Mouse (Mus musculus) frontal cortex, postnatal 10 days (tissue): ENCODE measurements around the gene Lrrc20.

Experiments
- DNase-seq, 2 experiments: peaks; one replicate each; pipeline ENCODE4 v3.0.0; 2022; ENCODE audit warnings: low spot score in 2 of 2, mixed read lengths in 1 of 2

The Lrrc20 gene

DNA sequence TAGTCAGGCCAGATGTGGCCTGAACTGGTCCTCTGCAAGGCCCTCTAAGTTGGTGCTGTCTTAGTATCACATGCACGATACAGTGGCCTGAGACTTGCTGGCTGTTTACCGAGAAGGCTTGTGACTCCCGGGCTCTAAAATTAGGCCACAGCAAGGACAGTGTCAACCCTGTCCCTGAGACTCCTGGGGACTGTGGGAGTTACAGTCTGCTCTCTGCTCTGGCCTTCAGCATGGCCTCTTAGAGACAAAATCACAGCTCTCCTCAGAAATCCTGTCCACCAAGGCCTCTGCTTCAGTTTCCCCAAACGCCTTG is 152.3 kb downstream of the Lrrc20 start:
- no peak for DNase-seq
